Mouse (Mus musculus) neural tube, embryonic 13.5 days (tissue): ENCODE measurements at regions not wholly inside any gene's neighbourhood (a gene's known extent, or its start where the extent isn't known, plus 50 kb on each side); places are given as distances from the start of the nearest gene placed in this dataset.

Experiments
- ATAC-seq: fragments of 200-750 bp; cut with Nextera tagmentation; 2 replicates; pipeline ENCODE4 v1.8.0; 2017; ENCODE audit warnings: low read depth, mild to moderate bottlenecking, moderate TSS enrichment, moderate library complexity
- H3K27ac ChIP-seq: fragments of 300-500 bp; sonication (generic); replicated peaks from 2 replicates; pipeline ENCODE4 v1.5.1; 2015; ENCODE audit warnings: moderate library complexity, mild to moderate bottlenecking, inconsistent platforms
- H3K27me3 ChIP-seq: fragments of 300-500 bp; sonication (generic); 2 replicates; pipeline ENCODE4 v1.6.1; 2015; ENCODE audit warnings: mild to moderate bottlenecking, inconsistent platforms
- H3K36me3 ChIP-seq: fragments of 300-500 bp; sonication (generic); 2 replicates; pipeline ENCODE4 v1.6.1; 2015; ENCODE audit warnings: mild to moderate bottlenecking, inconsistent platforms
- H3K4me1 ChIP-seq: fragments of 300-500 bp; sonication (generic); replicated peaks from 2 replicates; pipeline ENCODE4 v1.6.1; 2015; ENCODE audit warnings: inconsistent platforms
- H3K4me2 ChIP-seq: fragments of 300-500 bp; sonication (generic); 2 replicates; pipeline ENCODE4 v1.6.1; 2015; ENCODE audit warnings: inconsistent platforms, mild to moderate bottlenecking, moderate library complexity
- H3K4me3 ChIP-seq: fragments of 300-500 bp; sonication (generic); 2 replicates; pipeline ENCODE4 v1.5.1; 2015; ENCODE audit warnings: mild to moderate bottlenecking, inconsistent platforms
- H3K9ac ChIP-seq: fragments of 300-500 bp; sonication (generic); 2 replicates; pipeline ENCODE4 v1.6.1; 2015; ENCODE audit warnings: moderate library complexity, mild to moderate bottlenecking, inconsistent platforms
- H3K9me3 ChIP-seq: fragments of 300-500 bp; sonication (generic); 2 replicates; pipeline ENCODE4 v1.6.1; 2016; ENCODE audit warnings: inconsistent platforms
- WGBS: fragments of 180-500 bp; shearing (Covaris S2); methylation state at CpG from one replicate; pipeline ENCODE4 v1.1.7; 2015; 5-methylcytosine and 5-hydroxymethylcytosine counted together

- Histone ChIP-seq H3K36me3 (no peaks in the 10 kb centered on the region), H3K27me3 (no peaks in the 10 kb centered on the region), H3K4me1 (no peaks in the 10 kb centered on the region), H3K27ac (no peak overlapping the region), H3K4me3 (no peak overlapping the region), H3K9ac (no peak overlapping the region), H3K9me3 (no peaks in the 10 kb centered on the region), H3K4me2 (no peak overlapping the region)
- 80% methylated on average over 2 of the region's 2 CpGs for WGBS
- ATAC-seq = no peak
Measured at GRCm38 (mm10) chr16:95855230-95855629, 135.5 kb downstream of the Psmg1 start.

GRCm38 (mm10) chr16:95851907-95852306, 138.9 kb downstream of the Psmg1 start:
- H3K4me3 ChIP-seq = no peak overlapping the region
- H3K9ac ChIP-seq = no peak overlapping the region
- H3K27me3 ChIP-seq = no peaks in the 10 kb centered on the region
- no peaks in the 10 kb centered on the region for H3K36me3 ChIP-seq
- no peak overlapping the region for H3K27ac ChIP-seq
- no peak overlapping the region for H3K4me2 ChIP-seq
- no peak for ATAC-seq
- H3K4me1 ChIP-seq = peaks cover 18% of the 10 kb centered on the region
- H3K9me3 ChIP-seq = no peaks in the 10 kb centered on the region
- 78% methylated on average over 5 of the region's 5 CpGs for WGBS

GRCm38 (mm10) chr16:95848555-95849082, 142.1 kb downstream of the Psmg1 start:
- Histone ChIP-seq H3K27me3 (no peaks in the 10 kb centered on the region), H3K4me3 (no peak overlapping the region), H3K4me2 (no peak overlapping the region), H3K4me1 (peaks cover 34% of the 10 kb centered on the region), H3K9me3 (no peaks in the 10 kb centered on the region), H3K9ac (no peak overlapping the region), H3K27ac (peak overlapping the region; percentile 73), H3K36me3 (no peaks in the 10 kb centered on the region)
- no peak for ATAC-seq
- 33% methylated on average over 6 of the region's 6 CpGs for WGBS

GRCm38 (mm10) chr16:95847765-95848483, 142.8 kb downstream of the Psmg1 start:
- Histone ChIP-seq H3K9ac (no peak overlapping the region), H3K27me3 (no peaks in the 10 kb centered on the region), H3K36me3 (no peaks in the 10 kb centered on the region), H3K27ac (peak overlapping the region; percentile 73), H3K9me3 (no peaks in the 10 kb centered on the region), H3K4me2 (no peak overlapping the region), H3K4me3 (no peak overlapping the region), H3K4me1 (peaks cover 34% of the 10 kb centered on the region)
- 64% methylated on average over 3 of the region's 3 CpGs for WGBS
- peak; percentile 32; the same call in 1 of the 2 replicates for ATAC-seq

GRCm38 (mm10) chr16:95845323-95845860, 143.5 kb downstream of the Ets2 start:
- Histone ChIP-seq H3K36me3 (no peaks in the 10 kb centered on the region), H3K9ac (no peak overlapping the region), H3K27me3 (no peaks in the 10 kb centered on the region), H3K4me3 (no peak overlapping the region), H3K9me3 (no peaks in the 10 kb centered on the region), H3K4me2 (no peak overlapping the region), H3K4me1 (peaks cover 34% of the 10 kb centered on the region), H3K27ac (peak overlapping the region; percentile 62)
- peak; percentile 79 for ATAC-seq
- WGBS = 23% methylated on average over 10 of the region's 10 CpGs

GRCm38 (mm10) chr16:95844691-95845090, 142.8 kb downstream of the Ets2 start:
- WGBS = 60% methylated on average over 4 of the region's 4 CpGs
- Histone ChIP-seq H3K9me3 (no peaks in the 10 kb centered on the region), H3K27me3 (no peaks in the 10 kb centered on the region), H3K4me3 (no peak overlapping the region), H3K4me1 (peaks cover 34% of the 10 kb centered on the region), H3K36me3 (no peaks in the 10 kb centered on the region), H3K27ac (peak overlapping the region; percentile 62), H3K4me2 (no peak overlapping the region), H3K9ac (no peak overlapping the region)
- no peak for ATAC-seq

GRCm38 (mm10) chr16:95842766-95843165, 140.9 kb downstream of the Ets2 start:
- Histone ChIP-seq H3K4me3 (no peak overlapping the region), H3K36me3 (no peaks in the 10 kb centered on the region), H3K9me3 (no peaks in the 10 kb centered on the region), H3K27me3 (no peaks in the 10 kb centered on the region), H3K27ac (no peak overlapping the region), H3K4me2 (no peak overlapping the region), H3K4me1 (peaks cover 17% of the 10 kb centered on the region), H3K9ac (no peak overlapping the region)
- 92% methylated on average over 3 of the region's 3 CpGs for WGBS
- no peak for ATAC-seq

- Histone ChIP-seq H3K9ac (no peak overlapping the region), H3K36me3 (no peaks in the 10 kb centered on the region), H3K27ac (no peak overlapping the region), H3K4me1 (peaks cover 8% of the 10 kb centered on the region), H3K4me2 (no peak overlapping the region), H3K27me3 (no peaks in the 10 kb centered on the region), H3K9me3 (no peaks in the 10 kb centered on the region), H3K4me3 (no peak overlapping the region)
- ATAC-seq = no peak
- 87% methylated on average over 5 of the region's 5 CpGs for WGBS
Measured at GRCm38 (mm10) chr16:95839512-95840253, 137.8 kb downstream of the Ets2 start.

GRCm38 (mm10) chr16:95838886-95839430, 137.1 kb downstream of the Ets2 start:
- no peak overlapping the region for H3K9ac ChIP-seq
- no peaks in the 10 kb centered on the region for H3K36me3 ChIP-seq
- peaks cover 13% of the 10 kb centered on the region for H3K4me1 ChIP-seq
- H3K9me3 ChIP-seq = no peaks in the 10 kb centered on the region
- ATAC-seq = no peak
- H3K4me3 ChIP-seq = no peak overlapping the region
- no peak overlapping the region for H3K27ac ChIP-seq
- H3K4me2 ChIP-seq = no peak overlapping the region
- 84% methylated on average over 1 of the region's 1 CpGs for WGBS
- no peaks in the 10 kb centered on the region for H3K27me3 ChIP-seq

GRCm38 (mm10) chr16:95838478-95838846, 136.6 kb downstream of the Ets2 start:
- no peaks in the 10 kb centered on the region for H3K9me3 ChIP-seq
- ATAC-seq = no peak
- no peak overlapping the region for H3K9ac ChIP-seq
- H3K4me3 ChIP-seq = no peak overlapping the region
- peaks cover 18% of the 10 kb centered on the region for H3K4me1 ChIP-seq
- H3K4me2 ChIP-seq = no peak overlapping the region
- H3K27ac ChIP-seq = no peak overlapping the region
- no peaks in the 10 kb centered on the region for H3K27me3 ChIP-seq
- 89% methylated on average over 3 of the region's 3 CpGs for WGBS
- no peaks in the 10 kb centered on the region for H3K36me3 ChIP-seq

- no peak overlapping the region for H3K9ac ChIP-seq
- peaks cover 22% of the 10 kb centered on the region for H3K4me1 ChIP-seq
- H3K4me2 ChIP-seq = no peak overlapping the region
- H3K9me3 ChIP-seq = no peaks in the 10 kb centered on the region
- H3K27me3 ChIP-seq = no peaks in the 10 kb centered on the region
- H3K4me3 ChIP-seq = no peak overlapping the region
- H3K27ac ChIP-seq = no peak overlapping the region
- no peaks in the 10 kb centered on the region for H3K36me3 ChIP-seq
- ATAC-seq = no peak
- 81% methylated on average over 5 of the region's 5 CpGs for WGBS
Measured at GRCm38 (mm10) chr16:95837723-95838477, 136.0 kb downstream of the Ets2 start.
